Mouse (Mus musculus) embryonic facial prominence, embryonic 12.5 days (tissue): Measurements from ENCODE around the gene Actl11. TPM values are rescaled to one million over a fixed set of nuclear protein-coding genes. Genes with fewer than 3 reads are reported as not detected.

Experiments
- ATAC-seq: fragments of 200-750 bp; cut with Nextera tagmentation; 2 replicates; pipeline ENCODE4 v1.8.0; 2017; ENCODE audit not compliant: insufficient number of reproducible peaks, insufficient read depth, low FRiP score, low TSS enrichment
- H3K27ac ChIP-seq: fragments of 300-500 bp; sonication (generic); 2 replicates; pipeline ENCODE4 v1.5.1; 2016; ENCODE audit warnings: mild to moderate bottlenecking
- H3K27me3 ChIP-seq: fragments of 300-500 bp; sonication (generic); 2 replicates; pipeline ENCODE4 v1.6.1; 2016; ENCODE audit warnings: mild to moderate bottlenecking, moderate library complexity
- H3K36me3 ChIP-seq: fragments of 300-500 bp; sonication (generic); 2 replicates; pipeline ENCODE4 v1.6.1; 2016; ENCODE audit warnings: mild to moderate bottlenecking
- H3K4me1 ChIP-seq: fragments of 300-500 bp; sonication (generic); 2 replicates; pipeline ENCODE4 v1.6.1; 2016
- H3K4me2 ChIP-seq: fragments of 300-500 bp; sonication (generic); replicated peaks from 2 replicates; pipeline ENCODE4 v1.6.1; 2016; ENCODE audit warnings: mild to moderate bottlenecking, moderate library complexity
- H3K4me3 ChIP-seq: fragments of 300-500 bp; sonication (generic); 2 replicates; pipeline ENCODE4 v1.5.1; 2016; ENCODE audit warnings: mild to moderate bottlenecking
- H3K9ac ChIP-seq: fragments of 300-500 bp; sonication (generic); 2 replicates; pipeline ENCODE4 v1.6.1; 2016; ENCODE audit warnings: mild to moderate bottlenecking, moderate library complexity
- H3K9me3 ChIP-seq: fragments of 300-500 bp; sonication (generic); 2 replicates; pipeline ENCODE4 v1.6.1; 2016; ENCODE audit warnings: mild to moderate bottlenecking, moderate library complexity
- WGBS: fragments of 180-500 bp; shearing (Covaris S2); methylation state at CpG from one replicate; pipeline ENCODE4 v1.1.7; 2016; 5-methylcytosine and 5-hydroxymethylcytosine counted together
- polyA plus RNA-seq: library from polyadenylated mRNA; unstranded; fragments of >200 nt; fragmentation: Nextera tagmentation; extraction: Ambion mirVana; gene quantifications from 2 replicates; pipeline ENCODE4 v1.2.1, GENCODE M21; 2016

Gene Actl11
- polyA plus RNA-seq, 1 experiment from 2014 or later, result not detected

DNA sequence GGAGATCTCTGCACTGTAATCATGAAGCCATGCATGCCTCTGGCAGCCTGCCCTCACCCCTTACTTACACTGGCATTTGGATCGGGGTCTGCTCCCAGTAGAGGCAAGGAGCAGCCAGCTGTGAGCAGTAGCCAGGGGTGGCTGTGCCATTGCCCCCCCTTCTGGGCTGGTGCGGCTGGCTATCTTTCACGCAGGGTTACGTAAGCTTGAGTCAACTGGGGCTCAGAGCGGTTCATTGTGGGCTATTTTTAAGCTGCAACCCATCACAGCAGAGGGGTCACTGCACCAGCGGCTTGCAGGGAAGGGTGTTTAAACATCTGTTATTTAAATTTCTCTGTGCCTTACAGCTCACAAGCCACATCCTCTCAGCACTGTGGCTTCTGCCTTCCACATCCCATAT lies 4.3 kb upstream of the Actl11 start:
- H3K4me2 ChIP-seq, result no peak overlapping the region
- H3K9me3 ChIP-seq, result no peaks in the 10 kb centered on the region

GRCm38 (mm10) chr9:107925251-107925650 lies 3.0 kb upstream of the Actl11 start:
- Histone ChIP-seq H3K4me3 (no peak overlapping the region), H3K9ac (peak overlapping the region; percentile 40), H3K4me2 (no peak overlapping the region), H3K36me3 (no peaks in the 10 kb centered on the region), H3K27me3 (0 out of 2 replicates have a peak, but pooled peaks cover 6% of the 10 kb centered on the region), H3K9me3 (no peaks in the 10 kb centered on the region), H3K27ac (no peak overlapping the region), H3K4me1 (0 out of 2 replicates have a peak, but pooled peaks cover 8% of the 10 kb centered on the region)
- WGBS, result 41% methylated on average over 3 of the region's 3 CpGs
- ATAC-seq, result no peak

More for the DNA sequence above, 4.3 kb upstream of the Actl11 start:
- Histone ChIP-seq H3K36me3 (no peaks in the 10 kb centered on the region), H3K9ac (no peak overlapping the region), H3K27ac (no peak overlapping the region), H3K4me1 (0 out of 2 replicates have a peak, but pooled peaks cover 8% of the 10 kb centered on the region), H3K27me3 (0 out of 2 replicates have a peak, but pooled peaks cover 6% of the 10 kb centered on the region), H3K4me3 (no peak overlapping the region)
- 50% methylated on average over 6 of the region's 6 CpGs for WGBS
- ATAC-seq, result no peak

- Histone ChIP-seq H3K4me3 (no peak overlapping the region), H3K9ac (no peak overlapping the region), H3K27me3 (0 out of 2 replicates have a peak, but pooled peaks cover 6% of the 10 kb centered on the region), H3K36me3 (no peaks in the 10 kb centered on the region), H3K9me3 (no peaks in the 10 kb centered on the region), H3K27ac (no peak overlapping the region), H3K4me1 (0 out of 2 replicates have a peak, but pooled peaks cover 8% of the 10 kb centered on the region), H3K4me2 (no peak overlapping the region)
- no peak for ATAC-seq
- 39% methylated on average over 9 of the region's 9 CpGs for WGBS
Measured at GRCm38 (mm10) chr9:107926920-107927420, 1.3 kb upstream of the Actl11 start.

- H3K9me3 ChIP-seq, result no peaks in the 10 kb centered on the region
- 76% methylated on average over 5 of the region's 5 CpGs for WGBS
Measured at GRCm38 (mm10) chr9:107927749-107928148, 520 bp upstream of the Actl11 start.

GRCm38 (mm10) chr9:107932221-107932620 lies 4.0 kb downstream of the Actl11 start:
- Histone ChIP-seq H3K9ac (no peak overlapping the region), H3K4me2 (no peak overlapping the region), H3K27ac (no peak overlapping the region), H3K36me3 (no peaks in the 10 kb centered on the region), H3K27me3 (peaks cover 25% of the 10 kb centered on the region), H3K4me1 (peaks cover 15% of the 10 kb centered on the region), H3K4me3 (no peak overlapping the region), H3K9me3 (no peaks in the 10 kb centered on the region)
- WGBS, result 54% methylated on average over 4 of the region's 4 CpGs
- no peak for ATAC-seq

More at GRCm38 (mm10) chr9:107927749-107928148, 520 bp upstream of the Actl11 start:
- no peak for ATAC-seq
- no peaks in the 10 kb centered on the region for H3K36me3 ChIP-seq
- no peak overlapping the region for H3K4me2 ChIP-seq
- no peak overlapping the region for H3K9ac ChIP-seq
- H3K27me3 ChIP-seq, result 0 out of 2 replicates have a peak, but pooled peaks cover 6% of the 10 kb centered on the region
- H3K4me3 ChIP-seq, result no peak overlapping the region
- H3K4me1 ChIP-seq, result 0 out of 2 replicates have a peak, but pooled peaks cover 8% of the 10 kb centered on the region
- H3K27ac ChIP-seq, result no peak overlapping the region

- Histone ChIP-seq H3K4me2 (no peak overlapping the region), H3K9ac (no peak overlapping the region), H3K4me1 (peaks cover 15% of the 10 kb centered on the region), H3K27me3 (peaks cover 28% of the 10 kb centered on the region), H3K27ac (no peak overlapping the region), H3K36me3 (no peaks in the 10 kb centered on the region), H3K9me3 (no peaks in the 10 kb centered on the region), H3K4me3 (no peak overlapping the region)
- WGBS, result 86% methylated on average over 11 of the region's 11 CpGs
- no peak for ATAC-seq
Measured at GRCm38 (mm10) chr9:107934146-107934545, 5.9 kb downstream of the Actl11 start.

DNA sequence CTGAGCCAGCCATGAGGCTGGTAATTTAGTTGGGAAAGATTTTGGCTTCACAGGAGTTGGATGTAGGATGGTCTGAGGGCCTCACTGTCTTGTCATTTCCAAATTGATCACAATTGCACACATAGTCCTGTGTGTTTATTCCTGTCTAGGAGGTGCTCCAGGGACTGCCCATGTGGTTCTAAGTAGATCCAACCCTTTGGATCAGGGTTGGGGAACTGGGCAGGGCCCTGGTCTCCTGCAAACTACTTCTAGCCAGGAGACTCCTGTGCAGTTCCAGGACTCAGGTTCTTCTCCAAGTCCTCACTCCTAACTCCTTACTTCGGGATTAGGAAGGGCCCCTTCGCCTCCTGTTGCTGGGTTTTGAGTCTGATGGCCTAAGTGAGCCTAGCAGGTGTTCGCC lies 7.1 kb downstream of the Actl11 start, which contains the start of gene Camkv:
Gene Camkv (plus strand): TSS at position 301 of the 400 bp plus-strand sequence.
- peaks cover 28% of the 10 kb centered on the region for H3K27me3 ChIP-seq
- H3K4me3 ChIP-seq, result peak within 1 kb of the TSS; percentile 53
- no peaks in the 10 kb centered on the region for H3K36me3 ChIP-seq
- H3K9ac ChIP-seq, result peak within 1 kb of the TSS; percentile 56
- WGBS, result 9% methylated on average over 3 of the region's 3 CpGs
- H3K27ac ChIP-seq, result no peak within 1 kb of the TSS
- no peak for ATAC-seq
- H3K9me3 ChIP-seq, result no peaks in the 10 kb centered on the region
- peaks cover 15% of the 10 kb centered on the region for H3K4me1 ChIP-seq
- peak within 1 kb of the TSS; percentile 92 for H3K4me2 ChIP-seq

- H3K4me3 ChIP-seq, result peak overlapping the region; percentile 53
- under 1% methylated on average over 41 of the region's 41 CpGs for WGBS
- H3K4me2 ChIP-seq, result peak overlapping the region; percentile 92
- ATAC-seq, result no peak
- peak overlapping the region; percentile 56 for H3K9ac ChIP-seq
- peaks cover 15% of the 10 kb centered on the region for H3K4me1 ChIP-seq
- no peaks in the 10 kb centered on the region for H3K9me3 ChIP-seq
- H3K27ac ChIP-seq, result no peak overlapping the region
- peaks cover 28% of the 10 kb centered on the region for H3K27me3 ChIP-seq
- no peaks in the 10 kb centered on the region for H3K36me3 ChIP-seq
Measured at GRCm38 (mm10) chr9:107935790-107936214, 7.5 kb downstream of the Actl11 start.

DNA sequence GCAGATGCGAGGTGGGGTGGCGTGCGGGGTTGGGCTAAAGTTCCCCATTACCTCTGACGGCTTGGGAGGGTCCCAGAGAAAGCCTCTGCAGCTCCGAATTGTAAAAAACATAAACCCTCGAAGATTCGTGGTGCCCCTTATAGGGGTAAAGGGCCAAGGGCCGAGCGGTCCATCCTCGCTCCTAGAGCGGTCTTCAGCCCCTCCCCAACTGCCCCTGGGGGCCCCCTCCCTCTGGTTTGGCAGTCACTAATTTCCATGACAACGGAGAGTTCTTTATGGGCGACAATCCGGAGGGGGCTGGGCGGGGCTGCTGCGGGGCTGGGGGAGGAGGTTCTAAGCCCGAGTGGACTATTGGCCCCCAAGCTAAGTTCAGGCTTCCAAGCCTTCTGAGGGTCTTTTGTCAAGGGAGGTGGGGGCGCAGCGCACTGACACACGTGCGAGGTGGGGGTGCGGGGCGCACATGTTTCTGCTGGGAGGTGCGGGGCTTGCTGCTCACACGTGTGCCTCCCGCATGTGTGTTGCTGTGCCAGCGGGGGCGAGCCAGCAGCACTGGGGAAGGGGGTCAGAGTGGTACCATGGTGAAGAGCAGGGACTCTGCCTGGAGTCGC lies 8.1 kb downstream of the Actl11 start:
- Histone ChIP-seq H3K4me3 (peak overlapping the region; percentile 53), H3K4me2 (peak overlapping the region; percentile 92), H3K4me1 (peaks cover 15% of the 10 kb centered on the region), H3K9me3 (no peaks in the 10 kb centered on the region), H3K27ac (no peak overlapping the region), H3K9ac (peak overlapping the region; percentile 56), H3K27me3 (peaks cover 28% of the 10 kb centered on the region), H3K36me3 (no peaks in the 10 kb centered on the region)
- under 1% methylated on average over 29 of the region's 29 CpGs for WGBS
- ATAC-seq, result no peak

DNA sequence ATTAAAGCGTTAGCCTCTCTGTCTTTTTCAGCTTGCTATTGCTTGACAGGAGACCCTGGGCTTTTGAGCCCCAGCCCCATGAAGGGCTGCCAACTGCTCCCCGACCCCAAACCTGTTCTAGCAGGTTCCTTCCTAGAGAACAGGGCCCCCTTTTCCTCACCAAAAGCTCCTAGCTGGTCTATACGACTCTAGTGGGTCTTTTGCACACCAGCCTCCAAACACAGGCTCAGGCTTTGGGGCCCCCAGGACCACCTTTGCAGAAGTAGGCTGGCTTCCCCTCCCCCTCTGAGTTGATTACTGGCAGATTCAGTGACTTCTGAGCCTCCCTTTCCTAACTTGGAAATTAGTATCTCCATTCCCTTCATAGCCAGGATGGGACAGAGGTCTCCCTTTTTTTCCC lies 8.6 kb downstream of the Actl11 start:
- 14% methylated on average over 3 of the region's 3 CpGs for WGBS
- Histone ChIP-seq H3K4me1 (peaks cover 15% of the 10 kb centered on the region), H3K9ac (0 out of 2 replicates have a peak overlapping the region, but pooled peaks have one; percentile 56), H3K27ac (no peak overlapping the region), H3K4me2 (peak overlapping the region; percentile 92), H3K36me3 (no peaks in the 10 kb centered on the region), H3K9me3 (no peaks in the 10 kb centered on the region), H3K27me3 (peaks cover 28% of the 10 kb centered on the region), H3K4me3 (peak overlapping the region; percentile 53)
- no peak for ATAC-seq

DNA sequence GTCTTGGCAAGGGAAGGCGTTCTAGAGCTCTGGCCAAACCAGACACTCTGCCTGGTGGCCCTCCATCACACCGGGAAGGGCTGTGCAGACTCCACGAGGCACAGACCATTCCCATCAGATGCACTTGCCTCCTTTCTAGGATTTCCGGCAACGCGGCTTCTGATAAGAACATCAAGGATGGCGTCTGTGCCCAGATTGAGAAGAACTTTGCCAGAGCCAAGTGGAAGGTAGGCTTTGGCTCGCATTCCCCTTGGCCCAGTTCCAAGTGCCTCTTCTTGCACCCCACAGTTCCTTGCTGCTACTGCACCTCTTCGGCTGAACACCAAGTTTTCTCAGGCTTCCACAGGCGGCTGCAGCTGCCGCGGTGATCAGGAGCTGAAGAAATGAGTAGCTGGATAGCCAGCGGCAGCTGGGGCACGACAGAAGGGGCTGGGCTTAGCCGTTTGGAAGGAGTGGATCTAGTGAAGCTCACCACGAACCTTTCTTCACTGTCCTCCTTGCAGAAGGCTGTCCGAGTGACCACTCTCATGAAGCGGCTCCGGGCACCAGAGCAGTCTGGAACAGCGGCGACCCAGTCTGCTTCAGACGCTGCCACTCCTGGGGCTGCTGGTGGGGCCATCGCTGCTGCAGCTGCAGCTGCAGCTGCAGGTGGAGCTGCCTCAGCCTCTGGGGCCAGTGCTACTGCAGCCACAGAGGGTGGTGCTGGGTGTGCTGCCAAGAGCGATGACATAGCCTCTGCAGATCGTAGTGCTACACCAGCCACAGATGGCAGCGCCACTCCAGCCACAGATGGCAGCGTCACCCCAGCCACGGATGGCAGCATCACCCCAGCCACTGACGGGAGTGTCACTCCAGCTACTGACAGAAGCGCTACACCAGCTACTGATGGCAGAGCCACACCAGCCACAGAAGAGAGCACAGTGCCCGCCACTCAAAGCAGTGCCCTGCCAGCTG lies 19.2 kb downstream of the Actl11 start:
- ATAC-seq, result no peak
- no peaks in the 10 kb centered on the region for H3K9me3 ChIP-seq

More for the DNA sequence above, 19.2 kb downstream of the Actl11 start:
- 90% methylated on average over 31 of the region's 31 CpGs for WGBS
- Histone ChIP-seq H3K4me3 (no peak overlapping the region), H3K27me3 (no peaks in the 10 kb centered on the region), H3K4me1 (peaks cover 12% of the 10 kb centered on the region), H3K36me3 (no peaks in the 10 kb centered on the region), H3K4me2 (no peak overlapping the region), H3K27ac (no peak overlapping the region), H3K9ac (no peak overlapping the region)
